Mouse (Mus musculus): ENCODE measurements around the gene Plcd3. TPM values are rescaled to one million over a fixed set of nuclear protein-coding genes. Genes with fewer than 3 reads are reported as not detected.

Plcd3 gene
- polyA plus RNA-seq, 1 experiment: 2.6 TPM

DNA sequence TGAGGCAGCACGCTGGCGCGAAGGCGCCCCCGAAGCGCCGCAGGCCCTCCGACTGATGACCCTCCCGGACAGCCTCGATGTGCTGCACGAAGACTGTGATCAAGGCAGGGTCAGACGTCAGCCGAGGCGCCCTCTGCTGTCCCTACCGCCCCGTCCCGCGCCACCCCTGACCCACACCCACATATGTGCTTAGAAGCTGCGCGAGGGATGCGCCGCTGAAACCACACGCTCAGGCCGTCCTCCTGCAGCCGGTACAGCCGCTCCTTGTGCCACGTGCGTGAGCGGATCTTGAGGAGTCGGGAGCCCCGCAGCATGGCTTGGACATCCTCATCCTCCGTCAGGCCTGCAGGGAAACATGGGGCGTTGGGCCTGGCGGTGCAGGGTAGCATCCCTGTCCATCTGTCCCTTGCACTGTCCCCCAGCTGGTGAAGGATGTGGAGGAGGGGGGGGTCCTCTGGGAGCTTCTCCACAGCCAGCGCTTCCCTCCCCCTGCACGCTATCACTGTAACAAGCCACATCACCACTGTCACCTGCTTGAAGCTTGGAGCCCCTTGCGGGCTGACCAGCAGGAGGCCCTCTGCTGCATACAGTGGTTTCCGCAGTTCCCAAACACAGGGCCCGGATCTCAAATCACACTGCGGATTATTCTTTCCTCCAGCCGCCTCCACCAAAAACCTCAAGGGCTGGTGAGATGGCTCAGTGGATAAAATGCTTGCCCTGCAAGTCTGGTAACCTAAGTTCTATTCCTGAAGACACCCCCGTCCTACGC is 21.0 kb downstream of the Plcd3 start:
- TF ChIP-seq CTCF (IDR thresholded peaks at IDR 0.05; ENCODE audit: control insufficient read depth, insufficient read depth, low read length) (peak; percentile 27; the same call in 1 of the 2 replicates), POLR2A (IDR thresholded peaks at IDR 0.05; ENCODE audit: borderline replicate concordance, control insufficient read depth, low read depth, low read length) (no peak)
- WGBS: 11% methylated on average over 43 of the region's 43 CpGs
- H3K27ac ChIP-seq (ENCODE audit: control insufficient read depth, insufficient read depth, low read depth, low read length, poor library complexity): no peak overlapping the region; the same call in 1 of the 2 replicates
- H3K4me3 ChIP-seq (replicated peaks; ENCODE audit: control insufficient read depth, low read depth, low read length): peak overlapping the region; percentile 29
- H3K4me1 ChIP-seq (ENCODE audit: control insufficient read depth, insufficient read depth, low read length): no peaks in the 10 kb centered on the region; the same call in none of the 2 replicates

DNA sequence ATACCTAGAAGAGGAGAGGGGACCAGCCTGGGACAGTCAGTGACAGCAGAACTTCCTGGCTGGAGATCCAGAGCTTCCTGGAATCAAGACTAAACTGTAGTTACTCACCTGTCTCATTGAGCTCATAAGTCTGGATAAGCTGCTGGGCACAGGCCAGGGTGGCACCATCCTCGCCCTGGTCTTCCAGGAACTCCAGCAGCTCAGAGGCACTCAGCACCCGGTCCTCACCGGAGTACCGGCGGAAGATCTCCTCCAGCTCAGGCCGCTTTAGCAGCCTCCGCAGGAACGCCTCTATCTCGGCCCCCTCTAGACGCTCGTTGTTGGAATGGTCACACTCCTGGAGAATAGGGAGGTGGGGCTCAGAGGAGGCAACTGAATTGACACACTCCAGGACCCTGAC is 23.3 kb downstream of the Plcd3 start:
- no peaks in the 10 kb centered on the region; the same call in none of the 2 replicates for H3K4me1 ChIP-seq (ENCODE audit: control insufficient read depth, insufficient read depth, low read length)
- H3K27ac ChIP-seq (ENCODE audit: control insufficient read depth, insufficient read depth, low read depth, low read length, poor library complexity): no peak overlapping the region
- H3K4me3 ChIP-seq (replicated peaks; ENCODE audit: control insufficient read depth, low read depth, low read length): no peak overlapping the region
- WGBS: 94% methylated on average over 11 of the region's 11 CpGs
- TF ChIP-seq CTCF (IDR thresholded peaks at IDR 0.05; ENCODE audit: control insufficient read depth, insufficient read depth, low read length) (no peak), POLR2A (IDR thresholded peaks at IDR 0.05; ENCODE audit: borderline replicate concordance, control insufficient read depth, low read depth, low read length) (no peak)

DNA sequence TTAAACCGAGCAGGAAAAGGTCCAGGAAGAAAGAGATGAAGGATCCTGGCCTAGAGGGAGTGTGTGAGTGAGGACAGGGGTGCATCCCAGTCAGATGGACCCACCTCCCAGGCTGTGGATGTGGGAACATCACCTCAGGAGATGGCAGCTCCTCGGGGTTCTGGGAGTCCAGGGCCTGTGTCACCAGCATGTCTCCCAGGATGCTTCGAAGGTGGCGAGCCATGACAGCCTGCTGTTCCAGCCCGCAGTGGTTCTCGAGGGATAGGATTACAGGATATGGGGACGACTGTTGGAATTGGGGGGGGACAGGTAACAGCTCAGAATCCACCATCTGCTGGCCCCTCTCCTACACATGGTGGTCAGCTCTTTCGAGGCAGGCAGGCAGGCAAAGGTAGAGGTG is 24.9 kb downstream of the Plcd3 start:
- no peak for TF ChIP-seq CTCF (IDR thresholded peaks at IDR 0.05; ENCODE audit: control insufficient read depth, insufficient read depth, low read length)
- no peak for TF ChIP-seq POLR2A (IDR thresholded peaks at IDR 0.05; ENCODE audit: borderline replicate concordance, control insufficient read depth, low read depth, low read length)
- WGBS: 90% methylated on average over 8 of the region's 8 CpGs

DNA sequence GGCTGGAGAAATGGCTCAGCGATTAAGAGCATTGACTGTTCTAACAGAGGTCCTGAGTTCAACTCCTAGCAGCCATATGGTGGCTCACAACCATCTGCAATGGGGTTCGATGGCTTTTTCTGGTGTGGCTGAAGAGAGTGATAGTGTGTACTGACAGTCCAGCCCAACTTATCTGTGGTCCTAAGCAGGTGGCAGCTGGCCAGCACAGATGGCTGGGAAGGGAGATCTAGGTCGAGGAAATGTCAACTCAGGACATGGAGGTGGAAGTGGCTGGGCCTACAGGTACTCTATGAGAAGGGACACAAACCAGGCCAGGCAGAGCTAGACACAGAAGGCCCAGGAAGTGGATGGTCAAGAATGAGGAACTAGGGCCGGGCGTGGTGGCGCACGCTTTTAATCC is 25.4 kb downstream of the Plcd3 start:
- Histone ChIP-seq H3K4me1 (ENCODE audit: control insufficient read depth, insufficient read depth, low read length) (no peaks in the 10 kb centered on the region; the same call in none of the 2 replicates), H3K4me3 (replicated peaks; ENCODE audit: control insufficient read depth, low read depth, low read length) (no peak overlapping the region), H3K27ac (ENCODE audit: control insufficient read depth, insufficient read depth, low read depth, low read length, poor library complexity) (no peak overlapping the region)
- TF ChIP-seq POLR2A (IDR thresholded peaks at IDR 0.05; ENCODE audit: borderline replicate concordance, control insufficient read depth, low read depth, low read length) (no peak), CTCF (IDR thresholded peaks at IDR 0.05; ENCODE audit: control insufficient read depth, insufficient read depth, low read length) (no peak)
- WGBS: 55% methylated on average over 7 of the region's 7 CpGs

More for the DNA sequence above, 24.9 kb downstream of the Plcd3 start:
- no peak overlapping the region for H3K4me3 ChIP-seq (replicated peaks; ENCODE audit: control insufficient read depth, low read depth, low read length)
- H3K4me1 ChIP-seq (ENCODE audit: control insufficient read depth, insufficient read depth, low read length): no peaks in the 10 kb centered on the region; the same call in none of the 2 replicates
- no peak overlapping the region for H3K27ac ChIP-seq (ENCODE audit: control insufficient read depth, insufficient read depth, low read depth, low read length, poor library complexity)

DNA sequence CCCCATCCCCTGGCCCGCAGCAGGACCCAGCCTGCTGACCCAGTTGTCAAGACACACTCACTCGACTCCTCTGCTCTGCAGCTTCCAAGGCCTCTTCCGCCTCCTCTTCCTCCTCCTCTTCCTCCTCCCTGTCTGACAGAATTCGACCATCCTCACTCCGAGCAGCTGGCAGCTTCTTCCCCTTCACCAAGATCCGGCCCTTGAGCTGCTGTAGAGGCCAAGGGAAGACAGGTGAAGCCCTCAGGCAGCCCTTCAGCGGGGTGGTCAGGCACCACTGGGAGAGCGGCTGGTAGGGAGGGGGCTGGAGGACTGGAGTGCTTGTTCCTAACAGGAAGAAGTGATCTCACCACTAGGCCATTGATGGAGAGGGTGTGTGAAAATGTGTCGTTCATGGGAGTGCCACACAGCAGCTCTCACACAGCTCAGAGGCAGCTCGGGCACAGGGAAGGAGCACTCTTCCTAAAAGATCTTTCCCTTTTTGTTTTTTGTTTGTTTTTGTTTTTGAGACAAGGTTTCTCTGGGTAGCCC is 26.6 kb downstream of the Plcd3 start:
- no peaks in the 10 kb centered on the region; the same call in 1 of the 2 replicates for H3K4me1 ChIP-seq (ENCODE audit: control insufficient read depth, insufficient read depth, low read length)
- H3K27ac ChIP-seq (ENCODE audit: control insufficient read depth, insufficient read depth, low read depth, low read length, poor library complexity): no peak overlapping the region
- WGBS: 67% methylated on average over 10 of the region's 10 CpGs
- TF ChIP-seq CTCF (IDR thresholded peaks at IDR 0.05; ENCODE audit: control insufficient read depth, insufficient read depth, low read length): no peak
- no peak for TF ChIP-seq POLR2A (IDR thresholded peaks at IDR 0.05; ENCODE audit: borderline replicate concordance, control insufficient read depth, low read depth, low read length)
- no peak overlapping the region for H3K4me3 ChIP-seq (replicated peaks; ENCODE audit: control insufficient read depth, low read depth, low read length)

DNA sequence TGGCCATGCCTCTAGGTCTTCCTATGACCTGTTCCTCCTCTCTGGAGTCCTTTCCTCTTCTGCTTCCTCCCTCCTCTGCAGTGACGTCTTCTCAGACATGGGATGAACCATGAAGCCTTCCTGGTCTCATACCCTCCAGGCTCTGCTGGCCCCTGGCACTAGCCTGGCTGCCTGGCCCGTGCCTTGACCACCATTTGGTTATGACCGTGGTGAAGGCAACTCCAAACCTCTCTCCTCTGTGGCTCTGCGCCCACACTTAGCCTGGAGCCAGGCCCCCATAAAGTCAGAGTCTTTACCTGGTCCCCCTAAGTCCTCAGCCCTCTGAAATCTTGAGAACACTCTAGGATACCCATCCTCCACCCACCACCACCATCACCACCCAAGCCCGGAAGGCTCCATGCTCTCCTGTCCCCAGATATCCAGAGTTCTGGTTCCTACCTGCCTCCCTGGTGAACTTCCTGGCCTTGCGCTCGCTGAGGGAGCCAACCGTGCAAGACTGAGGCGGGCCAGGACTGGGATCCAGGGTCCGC is 27.3 kb downstream of the Plcd3 start:
- H3K4me1 ChIP-seq (ENCODE audit: control insufficient read depth, insufficient read depth, low read length): no peaks in the 10 kb centered on the region; the same call in 1 of the 2 replicates
- 88% methylated on average over 10 of the region's 10 CpGs for WGBS
- H3K4me3 ChIP-seq (replicated peaks; ENCODE audit: control insufficient read depth, low read depth, low read length): no peak overlapping the region
- TF ChIP-seq CTCF (IDR thresholded peaks at IDR 0.05; ENCODE audit: control insufficient read depth, insufficient read depth, low read length) (no peak), POLR2A (IDR thresholded peaks at IDR 0.05; ENCODE audit: borderline replicate concordance, control insufficient read depth, low read depth, low read length) (no peak)
- no peak overlapping the region for H3K27ac ChIP-seq (ENCODE audit: control insufficient read depth, insufficient read depth, low read depth, low read length, poor library complexity)

DNA sequence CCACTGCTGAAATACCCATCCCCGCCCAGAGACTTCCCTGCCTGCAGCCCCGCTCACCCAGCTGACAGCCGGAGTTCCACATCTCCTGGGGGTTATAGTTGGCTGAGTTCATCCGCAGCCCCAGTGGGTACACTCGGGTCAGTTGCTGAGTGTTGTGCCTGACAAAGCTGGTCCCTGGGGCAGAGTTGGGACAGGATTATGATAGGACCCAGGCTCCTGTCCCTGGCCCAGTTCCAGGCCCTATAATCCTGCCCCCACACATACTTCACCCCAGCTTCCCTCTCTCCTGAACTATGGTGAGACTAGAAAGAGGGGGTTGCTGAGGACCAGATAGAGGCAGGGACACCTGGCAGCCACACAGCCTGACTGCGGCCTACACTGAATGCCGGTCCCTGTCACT is 27.8 kb downstream of the Plcd3 start:
- H3K27ac ChIP-seq (ENCODE audit: control insufficient read depth, insufficient read depth, low read depth, low read length, poor library complexity): no peak overlapping the region
- WGBS: 95% methylated on average over 7 of the region's 7 CpGs
- TF ChIP-seq CTCF (IDR thresholded peaks at IDR 0.05; ENCODE audit: control insufficient read depth, insufficient read depth, low read length) (no peak), POLR2A (IDR thresholded peaks at IDR 0.05; ENCODE audit: borderline replicate concordance, control insufficient read depth, low read depth, low read length) (no peak)
- no peaks in the 10 kb centered on the region; the same call in 1 of the 2 replicates for H3K4me1 ChIP-seq (ENCODE audit: control insufficient read depth, insufficient read depth, low read length)
- H3K4me3 ChIP-seq (replicated peaks; ENCODE audit: control insufficient read depth, low read depth, low read length): no peak overlapping the region

DNA sequence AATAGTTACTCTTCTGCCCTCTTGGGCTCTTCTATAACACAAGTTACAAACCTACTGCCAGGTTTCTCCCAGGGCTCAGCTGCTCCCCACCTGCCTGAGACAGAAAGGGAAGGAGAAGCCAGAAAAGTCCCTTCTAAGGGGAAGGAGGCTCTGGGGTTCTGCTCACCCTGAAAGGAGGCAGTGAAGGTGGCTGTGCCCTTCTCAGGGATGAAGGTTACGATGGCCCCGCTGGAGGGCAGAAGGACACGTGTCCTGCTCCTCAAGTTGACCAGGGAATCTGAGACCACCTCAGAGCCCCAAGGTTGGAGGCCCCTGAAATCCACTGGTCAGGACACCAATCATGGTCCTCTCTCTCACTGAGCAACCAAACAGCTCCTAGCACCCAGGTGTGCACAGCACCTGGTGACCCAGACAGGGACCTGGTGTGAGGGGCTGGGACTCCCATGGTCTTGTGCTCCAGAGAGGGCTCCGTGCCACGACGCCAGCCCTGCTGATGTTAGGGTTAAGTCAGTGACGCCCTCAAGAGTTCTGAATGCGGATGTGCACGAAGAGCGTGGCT is 31.1 kb downstream of the Plcd3 start:
- Histone ChIP-seq H3K27ac (ENCODE audit: control insufficient read depth, insufficient read depth, low read depth, low read length, poor library complexity) (no peak overlapping the region), H3K4me1 (ENCODE audit: control insufficient read depth, insufficient read depth, low read length) (no peaks in the 10 kb centered on the region; the same call in 1 of the 2 replicates), H3K4me3 (replicated peaks; ENCODE audit: control insufficient read depth, low read depth, low read length) (no peak overlapping the region)
- WGBS: 92% methylated on average over 10 of the region's 10 CpGs
- TF ChIP-seq CTCF (IDR thresholded peaks at IDR 0.05; ENCODE audit: control insufficient read depth, insufficient read depth, low read length) (no peak), POLR2A (IDR thresholded peaks at IDR 0.05; ENCODE audit: borderline replicate concordance, control insufficient read depth, low read depth, low read length) (no peak)

All from bone marrow, adult 2 months (tissue).